Mouse (Mus musculus): ENCODE results near the gene Apold1.

Apold1 gene

DNA sequence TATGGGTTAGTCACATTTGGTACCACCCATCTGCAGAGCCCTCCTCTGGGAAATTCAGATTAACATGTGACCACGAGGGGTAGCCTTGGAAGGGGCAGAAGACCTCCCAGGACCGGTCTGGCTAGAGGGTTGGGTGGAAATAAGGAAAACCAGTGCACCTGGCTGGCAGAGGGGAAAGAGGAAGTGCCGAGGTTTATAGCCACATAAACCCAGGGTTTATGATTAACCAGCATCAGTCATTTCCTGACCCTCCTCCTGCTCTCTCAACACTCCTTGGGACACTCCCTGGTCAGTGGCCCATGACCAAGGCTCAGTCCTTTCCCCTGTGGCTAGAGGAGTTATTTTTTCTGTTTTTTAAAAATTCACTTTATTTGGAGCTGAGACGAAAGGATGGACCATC, 47.7 kb downstream of the Apold1 start:
- no peak for DNase-seq (ENCODE audit: low spot score)
